Mouse (Mus musculus) G1E (cell line): ENCODE results near the gene Tspan17.

ENCODE experiments used
- CTCF ChIP-seq: IDR thresholded peaks from 2 replicates; pipeline ENCODE4 v1.5.1; 2012; ENCODE audit warnings: low read depth, low read length, inconsistent platforms, mixed read lengths
- GATA1 ChIP-seq: IDR thresholded peaks from 2 replicates; pipeline ENCODE4 v1.6.1; 2012; ENCODE audit warnings: borderline replicate concordance, low read length, inconsistent platforms, mixed read lengths
- TAL1 ChIP-seq: conservative IDR thresholded peaks from 2 replicates; pipeline ENCODE4 v1.6.1; 2012; ENCODE audit warnings: low read depth, low read length, inconsistent platforms, mixed read lengths

- no peak for TF ChIP-seq CTCF
- TF ChIP-seq GATA1: no peak
- TF ChIP-seq TAL1: no peak
Measured at GRCm38 (mm10) chr13:54827992-54828391, 38.8 kb downstream of the Tspan17 start.
